Mouse (Mus musculus): Measurements from ENCODE around the gene S100a3. TPM values are rescaled to one million over a fixed set of nuclear protein-coding genes. Genes with fewer than 3 reads are reported as not detected.
A peak's percentile ranks its signal among the peaks of the same experiment; 100 is the strongest.

The S100a3 gene
- polyA plus RNA-seq, 2 experiments = 0.20 TPM; not detected in 1

- DNase-seq (ENCODE audit: low read depth in 3 of 3, low spot score in 3 of 3) (no peak), ATAC-seq (ENCODE audit: insufficient read depth) (no peak)
- H3K4me2 ChIP-seq (ENCODE audit: low read depth) = no peak overlapping the region
- TF ChIP-seq CTCF (IDR thresholded peaks at IDR 0.05; ENCODE audit: low read depth) (peak; percentile 92), EP300 (IDR thresholded peaks at IDR 0.05; ENCODE audit: low read depth) (no peak)
- H3K9ac ChIP-seq (replicated peaks) = no peak overlapping the region
- H3K27ac ChIP-seq = no peak overlapping the region
- 29% methylated on average over 5 of the region's 5 CpGs for WGBS (ENCODE audit: insufficient replicate concordance)
- no peaks in the 10 kb centered on the region for H3K36me3 ChIP-seq (replicated peaks; ENCODE audit: control insufficient read depth, insufficient read depth, low read depth)
- peaks cover 0 to 2% of the 10 kb centered on the region in 2 experiments; a peak in 1 of 4 replicates for H3K4me1 ChIP-seq (replicated peaks; ENCODE audit: control insufficient read depth in 2 of 2, insufficient read depth in 2 of 2, low read length in 1 of 2)
- H3K27me3 ChIP-seq (ENCODE audit: control insufficient read depth, insufficient read depth, low read length) = no peaks in the 10 kb centered on the region
- no peak overlapping the region for H3K4me3 ChIP-seq (ENCODE audit: insufficient read depth in 1 of 2, low read depth in 2 of 2, low read length in 2 of 2)
- H3K9me3 ChIP-seq (ENCODE audit: control insufficient read depth, low read length) = no peaks in the 10 kb centered on the region
Measured at GRCm38 (mm10) chr3:90585595-90585994, 25.2 kb downstream of the S100a3 start.

- WGBS (ENCODE audit: insufficient replicate concordance) = 67% methylated on average over 15 of the region's 15 CpGs
- peaks cover 0 to 2% of the 10 kb centered on the region in 2 experiments; a peak in 1 of 4 replicates for H3K4me1 ChIP-seq (replicated peaks; ENCODE audit: control insufficient read depth in 2 of 2, insufficient read depth in 2 of 2, low read length in 1 of 2)
Measured at GRCm38 (mm10) chr3:90586016-90586643, 25.8 kb downstream of the S100a3 start.

DNA sequence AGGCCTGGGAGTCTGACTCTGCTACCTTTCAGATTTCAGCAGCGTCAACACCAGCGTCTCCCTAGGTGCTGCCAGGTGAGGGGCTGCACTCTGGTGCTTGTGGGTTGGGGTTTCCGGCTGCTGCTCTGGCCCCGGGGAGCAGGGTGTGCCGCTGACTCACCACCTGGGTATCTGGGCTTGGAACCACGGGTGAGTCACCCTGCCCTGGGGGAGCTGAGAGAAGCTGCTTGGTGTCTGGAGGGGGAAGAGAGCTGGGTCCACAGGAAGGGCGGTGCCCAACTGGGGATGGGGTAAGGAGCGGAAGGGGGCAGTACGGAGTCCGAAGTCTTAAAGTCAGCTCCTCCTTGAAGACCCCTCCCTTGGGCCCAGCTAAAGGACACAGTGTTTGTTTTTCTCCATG is 26.5 kb downstream of the S100a3 start:
- peaks cover 0 to 2% of the 10 kb centered on the region in 2 experiments; a peak in 1 of 4 replicates for H3K4me1 ChIP-seq (replicated peaks; ENCODE audit: control insufficient read depth in 2 of 2, insufficient read depth in 2 of 2, low read length in 1 of 2)
- no peak for TF ChIP-seq EP300 (IDR thresholded peaks at IDR 0.05; ENCODE audit: low read depth)
- no peak for TF ChIP-seq CTCF (IDR thresholded peaks at IDR 0.05; ENCODE audit: low read depth)
- H3K9ac ChIP-seq (replicated peaks) = no peak overlapping the region
- no peak for ATAC-seq (ENCODE audit: insufficient read depth)
- no peaks in the 10 kb centered on the region for H3K9me3 ChIP-seq (ENCODE audit: control insufficient read depth, low read length)
- H3K27me3 ChIP-seq (ENCODE audit: control insufficient read depth, insufficient read depth, low read length) = no peaks in the 10 kb centered on the region
- no peak overlapping the region for H3K4me3 ChIP-seq (ENCODE audit: insufficient read depth in 1 of 2, low read depth in 2 of 2, low read length in 2 of 2)
- DNase-seq (ENCODE audit: low read depth in 3 of 3, low spot score in 3 of 3) = peak in 1 of 3 experiments; percentile 47
- no peak overlapping the region for H3K27ac ChIP-seq
- no peaks in the 10 kb centered on the region for H3K36me3 ChIP-seq (replicated peaks; ENCODE audit: control insufficient read depth, insufficient read depth, low read depth)
- WGBS (ENCODE audit: insufficient replicate concordance) = 15% methylated on average over 10 of the region's 10 CpGs
- no peak overlapping the region for H3K4me2 ChIP-seq (ENCODE audit: low read depth)

More at GRCm38 (mm10) chr3:90586016-90586643, 25.8 kb downstream of the S100a3 start:
- H3K4me3 ChIP-seq (ENCODE audit: insufficient read depth in 1 of 2, low read depth in 2 of 2, low read length in 2 of 2) = no peak overlapping the region
- H3K27me3 ChIP-seq (ENCODE audit: control insufficient read depth, insufficient read depth, low read length) = no peaks in the 10 kb centered on the region
- H3K27ac ChIP-seq = no peak overlapping the region
- H3K36me3 ChIP-seq (replicated peaks; ENCODE audit: control insufficient read depth, insufficient read depth, low read depth) = no peaks in the 10 kb centered on the region
- H3K9me3 ChIP-seq (ENCODE audit: control insufficient read depth, low read length) = no peaks in the 10 kb centered on the region
- no peak for DNase-seq (ENCODE audit: low read depth in 3 of 3, low spot score in 3 of 3)
- no peak for ATAC-seq (ENCODE audit: insufficient read depth)
- no peak overlapping the region for H3K9ac ChIP-seq (replicated peaks)
- TF ChIP-seq CTCF (IDR thresholded peaks at IDR 0.05; ENCODE audit: low read depth) = no peak
- no peak for TF ChIP-seq EP300 (IDR thresholded peaks at IDR 0.05; ENCODE audit: low read depth)
- no peak overlapping the region for H3K4me2 ChIP-seq (ENCODE audit: low read depth)

GRCm38 (mm10) chr3:90587361-90588101 is 27.2 kb downstream of the S100a3 start:
- peaks cover 0 to 2% of the 10 kb centered on the region in 2 experiments; a peak in 1 of 4 replicates for H3K4me1 ChIP-seq (replicated peaks; ENCODE audit: control insufficient read depth in 2 of 2, insufficient read depth in 2 of 2, low read length in 1 of 2)
- 75% methylated on average over 14 of the region's 14 CpGs for WGBS (ENCODE audit: insufficient replicate concordance)
- no peak overlapping the region for H3K4me2 ChIP-seq (ENCODE audit: low read depth)
- H3K4me3 ChIP-seq (ENCODE audit: insufficient read depth in 1 of 2, low read depth in 2 of 2, low read length in 2 of 2) = no peak overlapping the region
- H3K27me3 ChIP-seq (ENCODE audit: control insufficient read depth, insufficient read depth, low read length) = no peaks in the 10 kb centered on the region
- no peak for ATAC-seq (ENCODE audit: insufficient read depth)
- H3K27ac ChIP-seq = no peak overlapping the region
- H3K9me3 ChIP-seq (ENCODE audit: control insufficient read depth, low read length) = no peaks in the 10 kb centered on the region
- no peak overlapping the region for H3K9ac ChIP-seq (replicated peaks)
- no peak for TF ChIP-seq CTCF (IDR thresholded peaks at IDR 0.05; ENCODE audit: low read depth)
- no peak for TF ChIP-seq EP300 (IDR thresholded peaks at IDR 0.05; ENCODE audit: low read depth)
- DNase-seq (ENCODE audit: low read depth in 3 of 3, low spot score in 3 of 3) = no peak
- no peaks in the 10 kb centered on the region for H3K36me3 ChIP-seq (replicated peaks; ENCODE audit: control insufficient read depth, insufficient read depth, low read depth)

DNA sequence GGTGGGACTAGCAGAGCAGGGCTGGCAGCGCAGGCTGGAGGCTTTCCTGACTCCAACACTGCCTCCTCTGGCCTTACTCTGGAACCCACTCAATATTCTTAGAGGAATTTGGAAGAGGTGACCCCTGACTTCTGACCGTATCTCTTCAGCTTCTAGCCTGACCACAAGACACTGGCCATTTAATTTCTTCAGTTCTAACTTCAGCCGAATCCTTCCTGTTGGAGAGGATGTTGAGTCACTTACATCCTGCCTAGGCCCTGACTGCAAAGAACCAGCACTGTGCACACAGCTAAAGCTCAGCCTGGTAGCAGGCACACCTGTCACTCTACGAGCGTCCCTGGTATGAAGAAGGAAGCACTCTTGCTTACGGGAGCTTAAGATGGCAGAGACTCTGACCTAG is 29.0 kb downstream of the S100a3 start:
- no peak overlapping the region for H3K4me2 ChIP-seq (ENCODE audit: low read depth)
- H3K27ac ChIP-seq = no peak overlapping the region
- DNase-seq (ENCODE audit: low read depth in 3 of 3, low spot score in 3 of 3) (no peak), ATAC-seq (ENCODE audit: insufficient read depth) (no peak)
- H3K27me3 ChIP-seq (ENCODE audit: control insufficient read depth, insufficient read depth, low read length) = no peaks in the 10 kb centered on the region
- TF ChIP-seq EP300 (IDR thresholded peaks at IDR 0.05; ENCODE audit: low read depth) (no peak), CTCF (IDR thresholded peaks at IDR 0.05; ENCODE audit: low read depth) (no peak)
- H3K4me1 ChIP-seq (replicated peaks; ENCODE audit: control insufficient read depth in 2 of 2, insufficient read depth in 2 of 2, low read length in 1 of 2) = peaks cover 0 to 2% of the 10 kb centered on the region in 2 experiments; a peak in 1 of 4 replicates
- no peaks in the 10 kb centered on the region for H3K36me3 ChIP-seq (replicated peaks; ENCODE audit: control insufficient read depth, insufficient read depth, low read depth)
- no peak overlapping the region for H3K9ac ChIP-seq (replicated peaks)
- H3K9me3 ChIP-seq (ENCODE audit: control insufficient read depth, low read length) = no peaks in the 10 kb centered on the region
- WGBS (ENCODE audit: insufficient replicate concordance) = 29% methylated on average over 6 of the region's 6 CpGs
- H3K4me3 ChIP-seq (ENCODE audit: insufficient read depth in 1 of 2, low read depth in 2 of 2, low read length in 2 of 2) = no peak overlapping the region
